Mouse (Mus musculus) embryonic facial prominence, embryonic 13.5 days (tissue): ENCODE data around the gene Ppp1r3e. TPM values are rescaled to one million over a fixed set of nuclear protein-coding genes. Genes with fewer than 3 reads are reported as not detected.

ENCODE experiments used
- ATAC-seq: fragments of 200-750 bp; cut with Nextera tagmentation; 2 replicates; pipeline ENCODE4 v1.8.0; 2017; ENCODE audit warnings: low read depth; ENCODE audit not compliant: insufficient number of reproducible peaks, insufficient read depth, low FRiP score, low TSS enrichment
- H3K27ac ChIP-seq: fragments of 300-500 bp; sonication (generic); 2 replicates; pipeline ENCODE4 v1.5.1; 2015; ENCODE audit warnings: moderate library complexity, mild to moderate bottlenecking, inconsistent platforms
- H3K27me3 ChIP-seq: fragments of 300-500 bp; sonication (generic); 2 replicates; pipeline ENCODE4 v1.6.1; 2015; ENCODE audit warnings: mild to moderate bottlenecking, inconsistent platforms
- H3K36me3 ChIP-seq: fragments of 300-500 bp; sonication (generic); 2 replicates; pipeline ENCODE4 v1.6.1; 2015; ENCODE audit warnings: mild to moderate bottlenecking, inconsistent platforms
- H3K4me1 ChIP-seq: fragments of 300-500 bp; sonication (generic); 2 replicates; pipeline ENCODE4 v1.6.1; 2015; ENCODE audit warnings: inconsistent platforms
- H3K4me2 ChIP-seq: fragments of 300-500 bp; sonication (generic); 2 replicates; pipeline ENCODE4 v1.6.1; 2015; ENCODE audit warnings: moderate library complexity, mild to moderate bottlenecking, inconsistent platforms
- H3K4me3 ChIP-seq: fragments of 300-500 bp; sonication (generic); 2 replicates; pipeline ENCODE4 v1.5.1; 2015; ENCODE audit warnings: mild to moderate bottlenecking, inconsistent platforms
- H3K9ac ChIP-seq: fragments of 300-500 bp; sonication (generic); 2 replicates; pipeline ENCODE4 v1.6.1; 2015; ENCODE audit warnings: mild to moderate bottlenecking, inconsistent platforms
- H3K9me3 ChIP-seq: fragments of 300-500 bp; sonication (generic); 2 replicates; pipeline ENCODE4 v1.6.1; 2016; ENCODE audit warnings: inconsistent platforms
- WGBS: fragments of 180-500 bp; shearing (Covaris S2); methylation state at CpG from one replicate; pipeline ENCODE4 v1.1.7; 2015; ENCODE audit warnings: mixed read lengths; 5-methylcytosine and 5-hydroxymethylcytosine counted together
- polyA plus RNA-seq: library from polyadenylated mRNA; unstranded; fragments of >200 nt; fragmentation: Nextera tagmentation; extraction: Ambion mirVana; gene quantifications from 2 replicates; pipeline ENCODE4 v1.2.1, GENCODE M21; 2015

Gene Ppp1r3e
- polyA plus RNA-seq, 1 experiment from 2014 or later, result 1.1 TPM

DNA sequence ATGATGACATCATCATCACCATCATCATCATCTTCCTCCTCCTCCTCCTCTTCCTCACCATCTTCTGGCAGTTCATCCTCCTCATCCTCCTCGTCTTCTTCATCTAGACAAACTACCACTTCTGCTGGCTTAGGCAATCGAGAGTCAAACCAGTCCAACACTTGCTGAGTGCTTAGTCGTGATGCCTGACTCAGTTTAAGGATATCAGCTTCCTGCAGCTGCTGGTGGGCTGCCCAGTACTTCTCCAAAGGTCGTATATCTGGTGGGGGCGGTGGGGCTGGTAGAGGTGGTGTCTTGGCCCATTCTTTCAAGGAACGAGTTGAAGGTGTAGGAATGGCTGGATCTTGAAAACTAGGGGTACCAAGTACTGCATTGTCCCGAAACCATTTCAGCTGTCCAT is 20.6 kb downstream of the Ppp1r3e start:
- no peak for ATAC-seq

DNA sequence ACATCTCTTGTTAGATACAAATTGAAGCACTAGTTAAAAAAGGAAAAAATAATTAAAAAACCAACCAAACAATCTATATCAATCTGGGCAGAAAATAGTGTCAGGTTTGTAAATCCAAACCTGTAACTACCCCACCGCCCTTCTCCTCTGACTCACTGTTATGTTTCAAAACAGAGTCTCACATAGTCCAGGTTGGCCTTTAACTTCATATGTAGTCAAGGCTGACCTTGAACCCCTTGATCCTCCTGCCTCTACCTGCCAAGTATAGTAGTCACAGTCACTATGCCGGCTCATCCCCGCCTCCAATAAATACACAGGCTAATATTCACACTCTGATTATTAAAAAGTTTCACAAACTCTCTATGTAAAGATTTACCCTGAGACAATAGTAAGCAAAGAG is 21.6 kb downstream of the Ppp1r3e start:
- no peak for ATAC-seq
- H3K9me3 ChIP-seq, result no peaks in the 10 kb centered on the region
- H3K9ac ChIP-seq, result no peak overlapping the region
- H3K4me2 ChIP-seq, result no peak overlapping the region
- no peaks in the 10 kb centered on the region for H3K4me1 ChIP-seq
- WGBS, result 97% methylated on average over 3 of the region's 3 CpGs
- H3K36me3 ChIP-seq, result peaks cover 31% of the 10 kb centered on the region
- no peak overlapping the region for H3K4me3 ChIP-seq
- H3K27me3 ChIP-seq, result no peaks in the 10 kb centered on the region
- H3K27ac ChIP-seq, result no peak overlapping the region

More for the DNA sequence above, 20.6 kb downstream of the Ppp1r3e start:
- Histone ChIP-seq H3K9ac (no peak overlapping the region), H3K36me3 (peaks cover 31% of the 10 kb centered on the region), H3K27me3 (no peaks in the 10 kb centered on the region), H3K27ac (no peak overlapping the region), H3K9me3 (no peaks in the 10 kb centered on the region), H3K4me3 (no peak overlapping the region), H3K4me2 (no peak overlapping the region), H3K4me1 (no peaks in the 10 kb centered on the region)
- WGBS, result 90% methylated on average over 7 of the region's 7 CpGs

DNA sequence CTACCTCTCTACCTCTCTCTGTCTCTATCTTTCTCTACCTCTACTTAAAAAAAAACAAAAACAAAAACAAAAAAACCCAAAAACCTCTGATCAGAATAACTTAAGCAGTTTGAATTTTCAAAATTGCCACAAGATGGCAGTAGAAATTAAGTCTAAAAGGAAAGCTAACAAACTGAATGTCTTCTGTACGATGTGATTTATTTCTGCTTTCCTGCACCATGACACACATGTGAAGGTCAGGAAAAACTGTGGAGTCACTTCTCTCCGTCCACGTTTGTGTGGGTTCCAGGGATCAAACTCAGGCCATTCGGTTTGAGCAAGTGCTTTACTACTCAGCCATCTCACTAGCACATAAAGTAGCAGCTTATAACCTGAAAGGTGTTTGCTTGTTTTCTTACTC is 33.9 kb downstream of the Ppp1r3e start:
- Histone ChIP-seq H3K36me3 (no peaks in the 10 kb centered on the region), H3K4me3 (no peak overlapping the region), H3K4me2 (no peak overlapping the region; the same call in 1 of the 2 replicates), H3K9me3 (no peaks in the 10 kb centered on the region), H3K27me3 (0 out of 2 replicates have a peak, but pooled peaks cover 3% of the 10 kb centered on the region), H3K27ac (no peak overlapping the region), H3K9ac (no peak overlapping the region), H3K4me1 (peaks cover 4% of the 10 kb centered on the region; the same call in 1 of the 2 replicates)
- no peak for ATAC-seq
- 3% methylated on average over 4 of the region's 4 CpGs for WGBS

DNA sequence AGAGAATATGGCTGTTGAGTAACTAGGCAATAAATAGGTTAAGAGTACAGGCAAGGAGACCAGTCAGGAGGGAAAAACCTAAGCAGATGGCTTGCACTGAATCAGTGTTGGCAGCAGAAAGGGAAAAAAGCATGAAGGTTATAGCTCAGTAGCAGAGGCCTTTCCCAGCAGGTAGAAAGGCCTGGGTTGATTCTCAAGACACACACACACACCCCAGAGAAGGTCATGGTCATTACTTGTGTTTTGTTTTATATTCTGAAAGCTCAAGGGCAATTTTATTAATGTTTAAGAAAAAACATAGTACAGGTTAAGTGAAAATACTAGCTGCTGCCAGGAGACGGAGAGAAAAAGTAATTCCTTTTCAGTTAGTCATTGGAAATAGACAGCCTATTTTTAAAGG is 53.6 kb downstream of the Ppp1r3e start:
- Histone ChIP-seq H3K4me2 (no peak overlapping the region), H3K27me3 (no peaks in the 10 kb centered on the region), H3K9me3 (no peaks in the 10 kb centered on the region), H3K4me3 (no peak overlapping the region), H3K36me3 (no peaks in the 10 kb centered on the region), H3K4me1 (no peaks in the 10 kb centered on the region), H3K27ac (no peak overlapping the region), H3K9ac (no peak overlapping the region)
- WGBS, result 59% methylated on average over 1 of the region's 1 CpGs
- ATAC-seq, result no peak

Other genes starting within 250 kb of the Ppp1r3e start
- gene Gm17606, start 236.6 kb downstream of the Ppp1r3e start, polyA plus RNA-seq, result not detected in 2 replicates
- gene Cdh24, start 236.2 kb downstream of the Ppp1r3e start, polyA plus RNA-seq, result 6.8 and 7.9 TPM in 2 replicates
- 89.2 and 103 TPM in 2 replicates for gene 1700123O20Rik, start 191.3 kb downstream of the Ppp1r3e start, polyA plus RNA-seq
- 169 and 173 TPM in 2 replicates for gene Acin1, start 190.6 kb downstream of the Ppp1r3e start, polyA plus RNA-seq
- gene Gm29776, start 178.7 kb downstream of the Ppp1r3e start, polyA plus RNA-seq, result 0.14 and 0.17 TPM in 2 replicates
- not detected in 2 replicates for gene Cebpe, start 165.4 kb downstream of the Ppp1r3e start, polyA plus RNA-seq
- 2.3 and 2.9 TPM in 2 replicates for gene Slc7a8, start 95.6 kb downstream of the Ppp1r3e start, polyA plus RNA-seq
- not detected in 2 replicates for gene Rnf212b, start 63.4 kb downstream of the Ppp1r3e start, polyA plus RNA-seq
- gene Homez, start 6.6 kb downstream of the Ppp1r3e start, polyA plus RNA-seq, result 9.4 and 12.3 TPM in 2 replicates
- 3.8 and 4.6 TPM in 2 replicates for gene Bcl2l2, start 5.8 kb upstream of the Ppp1r3e start, polyA plus RNA-seq
- 0.23 and 0.79 TPM in 2 replicates for gene Gm20521, start 5.9 kb upstream of the Ppp1r3e start, polyA plus RNA-seq
- 140 and 163 TPM in 2 replicates for gene Pabpn1, start 14.9 kb upstream of the Ppp1r3e start, polyA plus RNA-seq
- gene Slc22a17, start 35.6 kb upstream of the Ppp1r3e start, polyA plus RNA-seq, result 74.3 and 84.7 TPM in 2 replicates
- 50.3 and 50.9 TPM in 2 replicates for gene Efs, start 48.6 kb upstream of the Ppp1r3e start, polyA plus RNA-seq
- gene Il25, start 55.1 kb upstream of the Ppp1r3e start, polyA plus RNA-seq, result 0.25 TPM in 1 of 2 replicates, not detected in the other
- gene Cmtm5, start 58.7 kb upstream of the Ppp1r3e start, polyA plus RNA-seq, result 8.3 and 14.1 TPM in 2 replicates
- 0.74 and 4.9 TPM in 2 replicates for gene Myh6, start 89.4 kb upstream of the Ppp1r3e start, polyA plus RNA-seq
- gene Gm17428, start 99.4 kb upstream of the Ppp1r3e start, polyA plus RNA-seq, result not detected in 2 replicates
- 3.3 and 10.8 TPM in 2 replicates for gene Myh7, start 117.1 kb upstream of the Ppp1r3e start, polyA plus RNA-seq
- gene Ngdn, start 137.9 kb upstream of the Ppp1r3e start, polyA plus RNA-seq, result 82.4 and 84.5 TPM in 2 replicates
- gene Zfhx2, start 214.8 kb upstream of the Ppp1r3e start, polyA plus RNA-seq, result 5.5 and 5.8 TPM in 2 replicates
- gene Thtpa, start 217.2 kb upstream of the Ppp1r3e start, polyA plus RNA-seq, result 21.9 and 23.9 TPM in 2 replicates
- gene Ap1g2, start 229.0 kb upstream of the Ppp1r3e start, polyA plus RNA-seq, result 21.0 and 23.4 TPM in 2 replicates
- gene Jph4, start 239.4 kb upstream of the Ppp1r3e start, polyA plus RNA-seq, result 2.7 and 2.9 TPM in 2 replicates